Mouse (Mus musculus) splenic B cell, adult 2 months (primary cell): ENCODE measurements at regions not wholly inside any gene's neighbourhood (a gene's known extent, or its start where the extent isn't known, plus 50 kb on each side); places are given as distances from the start of the nearest gene placed in this dataset.

ENCODE experiments used
- DNase-seq: peaks from one replicate; pipeline ENCODE4 v3.0.0-alpha.2; 2011; ENCODE audit warnings: low read depth, low spot score
- H3K27me3 ChIP-seq: 2 replicates; pipeline ENCODE4 v1.6.1; 2012; ENCODE audit warnings: mild to moderate bottlenecking, low read length, moderate library complexity, mixed read lengths; ENCODE audit not compliant: control insufficient read depth, poor library complexity, insufficient read depth, severe bottlenecking
- H3K36me3 ChIP-seq: 2 replicates; pipeline ENCODE4 v1.6.1; 2012; ENCODE audit warnings: mild to moderate bottlenecking, low read length, moderate library complexity, mixed read lengths; ENCODE audit not compliant: control insufficient read depth, poor library complexity, insufficient read depth, severe bottlenecking

- Histone ChIP-seq H3K36me3 (no peaks in the 10 kb centered on the region), H3K27me3 (no peaks in the 10 kb centered on the region)
- DNase-seq: no peak
These were observed 684.0 kb downstream of the Efnb2 start for GRCm38 (mm10) chr8:7977020-7977419.

GRCm38 (mm10) chr8:7973791-7974190 is 687.3 kb downstream of the Efnb2 start:
- DNase-seq: no peak
- H3K27me3 ChIP-seq: no peaks in the 10 kb centered on the region
- H3K36me3 ChIP-seq: no peaks in the 10 kb centered on the region

DNA sequence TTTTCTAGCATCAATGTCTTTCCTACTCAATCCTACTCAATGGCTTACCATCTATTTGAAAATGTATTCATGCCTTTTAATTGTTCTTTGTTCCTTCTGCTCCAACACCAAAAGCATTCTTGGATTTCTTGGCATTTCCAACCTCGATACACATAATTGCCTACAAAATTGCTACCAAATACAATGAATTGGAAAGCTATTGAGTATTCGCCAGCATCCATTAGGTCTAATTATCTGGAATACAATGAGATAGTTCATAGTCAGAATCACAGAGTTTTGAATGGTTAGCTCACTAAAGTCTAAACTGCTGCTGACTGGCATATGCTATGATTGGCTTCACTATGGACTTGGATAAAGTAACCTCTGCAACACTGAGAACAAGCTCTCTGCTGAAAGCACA is 696.8 kb downstream of the Efnb2 start:
- Histone ChIP-seq H3K27me3 (no peaks in the 10 kb centered on the region), H3K36me3 (no peaks in the 10 kb centered on the region)
- DNase-seq: no peak

DNA sequence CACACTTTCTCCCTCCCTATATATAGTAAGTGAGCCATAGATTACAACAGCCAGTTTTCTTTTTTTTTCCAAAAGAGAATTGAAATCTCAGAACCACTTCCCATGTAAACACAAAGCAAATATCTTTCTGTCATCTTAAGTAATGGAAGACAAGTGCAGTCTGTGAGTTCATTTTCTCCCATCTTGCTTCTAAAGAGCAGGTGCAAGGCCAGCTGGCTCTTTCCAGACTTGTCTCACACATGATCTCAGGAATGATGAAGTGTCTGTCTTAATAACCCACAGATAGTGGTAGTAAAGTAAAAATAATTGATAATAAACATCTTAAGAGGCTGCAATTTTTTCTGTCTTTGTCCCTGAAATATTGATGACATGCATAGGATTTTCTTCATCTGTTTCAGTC is 704.3 kb downstream of the Efnb2 start:
- no peak for DNase-seq
- Histone ChIP-seq H3K27me3 (no peaks in the 10 kb centered on the region), H3K36me3 (no peaks in the 10 kb centered on the region)

DNA sequence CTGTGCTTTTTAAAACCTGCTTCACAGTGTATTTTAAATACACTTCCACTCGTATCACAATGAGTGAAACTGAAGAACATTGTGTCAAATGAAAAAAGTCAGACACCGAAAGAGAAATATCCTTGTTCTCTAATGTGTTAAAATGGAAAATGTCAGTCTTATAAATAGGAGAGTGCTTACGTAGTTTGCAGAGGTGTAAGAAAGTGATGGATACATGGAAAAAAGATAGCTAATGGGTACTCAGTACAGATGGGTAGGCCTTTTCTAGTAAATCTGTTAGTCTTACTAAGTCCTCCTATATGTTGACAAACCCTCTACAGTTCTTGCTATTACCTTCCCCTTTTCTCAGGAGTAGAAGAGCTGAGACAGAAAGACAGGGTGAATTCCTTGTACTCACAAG is 706.2 kb downstream of the Efnb2 start:
- no peak for DNase-seq

DNA sequence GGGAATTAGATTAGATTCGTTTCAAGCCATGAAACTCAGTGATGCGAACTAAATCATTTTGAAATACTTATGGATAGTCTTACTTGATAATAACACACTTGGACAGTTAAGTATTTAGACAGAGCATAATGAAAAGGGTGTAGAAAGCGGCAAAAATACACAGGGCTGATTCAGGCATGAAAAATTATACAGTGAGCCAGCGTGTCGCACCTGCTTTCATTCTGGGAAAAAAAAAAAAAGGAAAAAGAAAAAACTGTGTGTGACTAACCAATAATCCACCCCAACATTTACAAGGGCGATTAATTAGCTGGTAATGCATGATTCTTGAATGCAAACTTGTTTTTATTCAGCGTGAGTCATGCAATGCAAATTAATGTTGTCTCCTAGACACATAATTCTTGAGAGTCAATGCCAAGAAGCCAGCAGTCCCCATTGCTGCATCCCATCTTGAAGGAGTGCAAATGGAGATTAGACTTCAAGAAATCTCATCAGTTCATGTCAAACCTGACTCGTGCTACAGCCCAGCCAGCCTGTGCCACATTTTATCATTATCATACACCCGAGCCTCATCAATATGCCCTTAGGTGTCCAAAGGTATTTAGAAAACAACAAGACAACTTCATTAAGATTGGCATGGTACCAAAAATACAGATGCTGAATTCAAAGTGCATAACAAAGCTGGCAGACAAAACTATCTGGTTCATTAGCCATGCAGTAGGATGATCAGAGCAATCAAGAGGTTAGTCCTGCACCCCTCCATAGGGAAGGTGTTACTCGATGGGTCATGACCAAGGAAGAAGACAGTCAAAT is 714.9 kb downstream of the Efnb2 start:
- no peak for DNase-seq
- no peaks in the 10 kb centered on the region for H3K27me3 ChIP-seq
- no peaks in the 10 kb centered on the region for H3K36me3 ChIP-seq

More for the DNA sequence above, 706.2 kb downstream of the Efnb2 start:
- no peaks in the 10 kb centered on the region for H3K27me3 ChIP-seq
- no peaks in the 10 kb centered on the region for H3K36me3 ChIP-seq

GRCm38 (mm10) chr8:7936596-7936995 is 724.4 kb downstream of the Efnb2 start:
- DNase-seq: no peak
- no peaks in the 10 kb centered on the region for H3K36me3 ChIP-seq
- H3K27me3 ChIP-seq: no peaks in the 10 kb centered on the region

DNA sequence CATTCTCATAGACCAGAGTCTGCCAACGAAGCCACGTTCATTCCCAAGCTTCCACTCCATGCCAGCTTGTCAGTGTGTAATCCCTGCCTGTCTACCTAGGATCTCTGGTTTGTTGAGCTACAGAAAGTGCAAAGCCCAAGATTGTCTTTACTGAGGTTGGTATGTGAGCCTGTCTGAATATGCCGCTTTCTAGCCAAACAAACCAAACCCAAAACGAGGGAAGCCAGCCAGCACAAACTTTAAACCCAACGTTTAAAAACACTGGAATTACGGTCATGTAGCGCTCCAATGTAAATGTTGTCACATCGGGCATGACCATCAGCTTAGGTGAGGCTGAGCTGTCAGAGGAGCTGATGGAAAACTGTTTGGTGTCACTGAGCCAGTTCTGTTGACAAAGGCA is 741.6 kb downstream of the Efnb2 start:
- no peaks in the 10 kb centered on the region for H3K27me3 ChIP-seq
- no peak for DNase-seq
- H3K36me3 ChIP-seq: no peaks in the 10 kb centered on the region

- no peaks in the 10 kb centered on the region for H3K27me3 ChIP-seq
- no peaks in the 10 kb centered on the region for H3K36me3 ChIP-seq
- DNase-seq: no peak
These were observed 766.7 kb downstream of the Efnb2 start for GRCm38 (mm10) chr8:7894338-7894737.

- Histone ChIP-seq H3K27me3 (no peaks in the 10 kb centered on the region), H3K36me3 (no peaks in the 10 kb centered on the region)
- no peak for DNase-seq
These were observed 807.9 kb downstream of the Efnb2 start for GRCm38 (mm10) chr8:7853169-7853568.

DNA sequence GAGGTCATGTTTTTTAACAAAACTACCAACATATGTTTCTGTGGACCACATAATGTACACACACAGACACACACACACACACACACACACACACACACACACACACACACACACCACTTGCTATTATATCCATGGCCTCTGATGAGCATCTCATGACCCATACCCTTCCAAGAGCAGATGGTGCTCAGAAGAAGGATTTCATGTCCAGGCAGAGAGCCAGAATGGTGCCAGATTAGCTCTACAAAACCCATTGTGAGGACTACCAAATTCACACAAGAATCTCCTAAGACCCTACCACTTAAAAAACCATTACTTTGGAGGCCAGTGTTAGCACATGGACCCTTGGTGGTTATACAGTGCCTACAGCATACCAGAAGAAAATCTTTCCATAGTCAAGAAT is 810.5 kb downstream of the Efnb2 start:
- DNase-seq: no peak
- Histone ChIP-seq H3K27me3 (no peaks in the 10 kb centered on the region), H3K36me3 (no peaks in the 10 kb centered on the region)

GRCm38 (mm10) chr8:7831948-7832347 is 829.1 kb downstream of the Efnb2 start:
- Histone ChIP-seq H3K27me3 (no peaks in the 10 kb centered on the region), H3K36me3 (no peaks in the 10 kb centered on the region)
- no peak for DNase-seq

DNA sequence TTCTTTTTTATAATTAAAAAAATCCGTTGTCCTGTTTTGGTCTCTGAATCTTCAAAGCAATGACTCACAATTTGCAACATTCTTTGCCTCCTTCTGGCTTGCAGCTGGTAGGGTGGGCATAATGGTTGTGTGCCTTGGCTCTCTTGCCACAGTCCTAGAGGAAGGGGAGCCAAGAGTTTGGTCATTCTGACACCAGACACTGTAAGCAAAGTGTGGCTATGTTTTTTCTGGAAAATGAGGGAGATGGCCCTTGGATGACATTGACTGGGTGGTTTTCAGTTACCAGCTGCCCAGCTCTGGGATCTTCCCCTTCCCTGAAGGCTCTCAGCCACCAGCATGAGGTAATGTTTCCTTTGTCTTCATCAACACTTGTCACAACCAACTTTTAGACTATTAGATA is 833.2 kb downstream of the Efnb2 start:
- no peaks in the 10 kb centered on the region for H3K36me3 ChIP-seq
- no peaks in the 10 kb centered on the region for H3K27me3 ChIP-seq
- DNase-seq: no peak

- no peak for DNase-seq
- Histone ChIP-seq H3K36me3 (no peaks in the 10 kb centered on the region), H3K27me3 (no peaks in the 10 kb centered on the region)
These were observed 852.6 kb downstream of the Efnb2 start for GRCm38 (mm10) chr8:7808395-7808794.

GRCm38 (mm10) chr8:7799221-7799620 is 861.8 kb downstream of the Efnb2 start:
- Histone ChIP-seq H3K27me3 (no peaks in the 10 kb centered on the region), H3K36me3 (no peaks in the 10 kb centered on the region)
- no peak for DNase-seq

- no peak for DNase-seq
- H3K36me3 ChIP-seq: no peaks in the 10 kb centered on the region
- no peaks in the 10 kb centered on the region for H3K27me3 ChIP-seq
These were observed 864.9 kb downstream of the Efnb2 start for GRCm38 (mm10) chr8:7796156-7796555.
